Mouse (Mus musculus) forebrain, postnatal 0 days (tissue): ENCODE results near the gene Foxf1. TPM values are rescaled to one million over a fixed set of nuclear protein-coding genes. Genes with fewer than 3 reads are reported as not detected.

Source experiments
- ATAC-seq: fragments of 200-750 bp; cut with Nextera tagmentation; 2 replicates; pipeline ENCODE4 v1.8.0; 2017; ENCODE audit warnings: mild to moderate bottlenecking, moderate library complexity
- DNase-seq: peaks from one replicate; pipeline ENCODE4 v3.0.0-alpha.2; 2015
- H3K27ac ChIP-seq: fragments of 300-500 bp; sonication (generic); 2 replicates; pipeline ENCODE4 v1.5.1; 2014; ENCODE audit warnings: low read depth, mild to moderate bottlenecking, antibody characterized with exemption, low read length, moderate library complexity, mixed read lengths
- H3K27me3 ChIP-seq: fragments of 300-500 bp; sonication (generic); 2 replicates; pipeline ENCODE4 v1.6.1; 2014; ENCODE audit warnings: mild to moderate bottlenecking, low read length, mixed read lengths; ENCODE audit not compliant: insufficient read depth
- H3K36me3 ChIP-seq: fragments of 300-500 bp; sonication (generic); 2 replicates; pipeline ENCODE4 v1.6.1; 2014; ENCODE audit warnings: mild to moderate bottlenecking, moderate library complexity; ENCODE audit not compliant: insufficient read depth
- H3K4me1 ChIP-seq: fragments of 300-500 bp; sonication (generic); 2 replicates; pipeline ENCODE4 v1.6.1; 2014; ENCODE audit warnings: antibody characterized with exemption; ENCODE audit not compliant: insufficient read depth
- H3K4me2 ChIP-seq: fragments of 300-500 bp; sonication (generic); 2 replicates; pipeline ENCODE4 v1.6.1; 2014; ENCODE audit warnings: low read depth, mild to moderate bottlenecking, moderate library complexity
- H3K4me3 ChIP-seq: fragments of 300-500 bp; sonication (generic); 2 replicates; pipeline ENCODE4 v1.5.1; 2014; ENCODE audit warnings: low read depth, low read length, mixed read lengths
- H3K9ac ChIP-seq: fragments of 300-500 bp; sonication (generic); 2 replicates; pipeline ENCODE4 v1.6.1; 2014; ENCODE audit warnings: mild to moderate bottlenecking
- H3K9me3 ChIP-seq: fragments of 300-500 bp; sonication (generic); 2 replicates; pipeline ENCODE4 v1.6.1; 2016; ENCODE audit warnings: low read length
- CTCF ChIP-seq: sonication (generic); IDR thresholded peaks from 2 replicates; pipeline ENCODE4 v1.5.1; 2016; ENCODE audit warnings: antibody characterized with exemption, control low read depth, low read depth
- WGBS: fragments of 180-500 bp; shearing (Covaris S2); extraction: QIAGEN DNeasy Blood & Tissue Kit; methylation state at CpG from one replicate; pipeline ENCODE4 v1.1.7; 2014; 5-methylcytosine and 5-hydroxymethylcytosine counted together
- polyA plus RNA-seq: library from polyadenylated mRNA; unstranded; fragments of >200 nt; fragmentation: Nextera tagmentation; extraction: Ambion mirVana; gene quantifications from 2 replicates; pipeline ENCODE4 v1.2.1, GENCODE M21; 2015
- total RNA-seq: library from RNA; depleted of rRNA; stranded (reverse); fragments of >200 nt; gene quantifications from 2 replicates; pipeline ENCODE4 v1.2.3, GENCODE M21; 2014

Foxf1 gene
- total and polyA plus RNA-seq, 2 experiments from 2014 or later: 1.4 to 2.3 TPM

GRCm38 (mm10) chr8:121082218-121083092 lies 1.7 kb upstream of the Foxf1 start:
- ATAC-seq (no peak), DNase-seq (no peak)
- Histone ChIP-seq H3K27me3 (peaks cover 89% of the 10 kb centered on the region), H3K4me3 (peak overlapping the region; percentile 36; the same call in 1 of the 2 replicates), H3K27ac (no peak overlapping the region), H3K4me1 (no peaks in the 10 kb centered on the region), H3K4me2 (peak overlapping the region; percentile 67), H3K36me3 (no peaks in the 10 kb centered on the region), H3K9ac (no peak overlapping the region), H3K9me3 (no peaks in the 10 kb centered on the region)
- no peak for TF ChIP-seq CTCF
- WGBS: under 1% methylated on average over 57 of the region's 57 CpGs

GRCm38 (mm10) chr8:121083093-121083935 lies 872 bp upstream of the Foxf1 start:
- H3K9ac ChIP-seq: no peak overlapping the region
- no peak for TF ChIP-seq CTCF
- H3K27me3 ChIP-seq: peaks cover 87% of the 10 kb centered on the region
- peak overlapping the region; percentile 67 for H3K4me2 ChIP-seq
- H3K27ac ChIP-seq: no peak overlapping the region
- H3K9me3 ChIP-seq: no peaks in the 10 kb centered on the region
- peak overlapping the region; percentile 36 for H3K4me3 ChIP-seq
- WGBS: 2% methylated on average over 89 of the region's 89 CpGs
- no peaks in the 10 kb centered on the region for H3K4me1 ChIP-seq
- ATAC-seq (peak; percentile 53; the same call in 1 of the 2 replicates), DNase-seq (peak; percentile 55)
- no peaks in the 10 kb centered on the region for H3K36me3 ChIP-seq

GRCm38 (mm10) chr8:121083936-121084209 lies 313 bp upstream of the Foxf1 start:
- 0% methylated on average over 16 of the region's 27 CpGs for WGBS
- Histone ChIP-seq H3K4me1 (no peaks in the 10 kb centered on the region), H3K9me3 (no peaks in the 10 kb centered on the region), H3K4me2 (peak overlapping the region; percentile 67), H3K36me3 (no peaks in the 10 kb centered on the region), H3K27ac (no peak overlapping the region), H3K4me3 (peak overlapping the region; percentile 36), H3K9ac (no peak overlapping the region), H3K27me3 (peaks cover 88% of the 10 kb centered on the region)
- no peak for TF ChIP-seq CTCF
- no peak for DNase-seq
- ATAC-seq: no peak

DNA sequence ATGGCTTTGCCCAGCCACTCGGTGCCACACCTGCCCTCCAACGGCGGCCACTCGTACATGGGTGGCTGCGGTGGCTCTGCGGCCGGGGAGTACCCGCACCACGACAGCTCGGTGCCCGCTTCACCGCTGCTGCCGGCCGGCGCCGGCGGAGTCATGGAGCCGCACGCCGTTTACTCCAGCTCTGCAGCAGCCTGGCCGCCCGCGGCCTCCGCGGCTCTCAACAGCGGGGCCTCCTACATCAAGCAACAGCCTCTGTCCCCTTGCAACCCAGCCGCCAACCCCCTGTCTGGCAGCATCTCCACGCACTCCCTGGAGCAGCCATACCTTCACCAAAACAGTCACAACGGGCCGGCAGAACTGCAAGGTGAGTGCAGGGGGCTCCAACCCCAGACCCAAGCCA lies 825 bp downstream of the Foxf1 start:
- Histone ChIP-seq H3K9ac (no peak overlapping the region), H3K4me2 (no peak overlapping the region), H3K27ac (no peak overlapping the region), H3K27me3 (peaks cover 87% of the 10 kb centered on the region), H3K9me3 (no peaks in the 10 kb centered on the region), H3K36me3 (no peaks in the 10 kb centered on the region), H3K4me1 (no peaks in the 10 kb centered on the region), H3K4me3 (no peak overlapping the region)
- DNase-seq: no peak
- 5% methylated on average over 28 of the region's 30 CpGs for WGBS
- no peak for ATAC-seq
- TF ChIP-seq CTCF: no peak

- Histone ChIP-seq H3K27me3 (peaks cover 87% of the 10 kb centered on the region), H3K27ac (no peak overlapping the region), H3K36me3 (no peaks in the 10 kb centered on the region), H3K4me2 (no peak overlapping the region), H3K9ac (no peak overlapping the region), H3K9me3 (no peaks in the 10 kb centered on the region), H3K4me1 (no peaks in the 10 kb centered on the region), H3K4me3 (no peak overlapping the region)
- no peak for TF ChIP-seq CTCF
- 32% methylated on average over 3 of the region's 3 CpGs for WGBS
- ATAC-seq: no peak
- DNase-seq: no peak
These were observed 1.4 kb downstream of the Foxf1 start for GRCm38 (mm10) chr8:121085561-121085960.

DNA sequence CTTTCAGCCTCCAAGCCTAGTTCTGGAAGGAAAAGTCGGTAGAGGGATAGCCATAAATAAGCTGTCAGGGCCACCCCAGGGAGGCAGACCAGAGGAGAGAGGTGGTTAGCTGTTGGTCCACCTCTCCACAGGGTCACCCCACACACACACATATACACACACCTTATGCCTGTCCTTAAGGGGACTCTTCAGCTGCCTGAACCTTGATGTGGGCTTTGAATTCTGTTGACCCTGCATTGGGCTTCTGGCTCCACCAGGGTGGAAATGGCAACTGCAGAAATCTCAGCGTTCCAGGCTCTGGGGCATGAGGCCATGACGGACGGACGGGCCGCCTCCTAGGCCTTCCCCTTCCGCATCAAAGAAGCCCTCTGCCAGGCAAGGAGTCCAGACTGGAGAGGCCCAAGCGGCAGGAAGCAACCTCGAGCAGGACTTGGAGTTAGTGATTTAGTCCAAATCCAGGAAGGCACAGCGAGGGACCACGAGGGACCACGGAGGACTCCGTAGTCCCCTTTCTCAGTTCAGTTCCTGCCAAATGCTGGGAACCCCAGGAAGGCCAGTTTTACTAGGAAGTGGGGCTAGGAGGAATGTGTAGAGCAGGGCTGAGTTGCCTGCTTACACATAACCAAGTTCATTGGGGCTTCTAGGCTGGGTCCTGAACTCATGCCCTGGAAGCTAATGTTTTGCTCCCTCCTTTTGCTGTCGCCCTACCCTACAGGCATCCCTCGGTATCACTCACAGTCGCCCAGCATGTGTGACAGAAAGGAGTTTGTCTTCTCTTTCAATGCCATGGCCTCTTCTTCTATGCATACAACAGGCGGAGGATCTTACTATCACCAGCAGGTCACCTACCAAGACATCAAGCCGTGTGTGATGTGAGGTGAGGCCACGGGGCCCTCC lies 2.1 kb downstream of the Foxf1 start:
- Histone ChIP-seq H3K27ac (no peak overlapping the region), H3K4me1 (no peaks in the 10 kb centered on the region), H3K27me3 (peaks cover 91% of the 10 kb centered on the region), H3K9ac (no peak overlapping the region), H3K4me3 (no peak overlapping the region), H3K4me2 (no peak overlapping the region), H3K36me3 (no peaks in the 10 kb centered on the region), H3K9me3 (no peaks in the 10 kb centered on the region)
- no peak for DNase-seq
- no peak for ATAC-seq
- WGBS: 19% methylated on average over 19 of the region's 19 CpGs
- no peak for TF ChIP-seq CTCF
